Mouse (Mus musculus) embryonic facial prominence, embryonic 14.5 days (tissue): ENCODE results near the gene Foxk1. TPM values are rescaled to one million over a fixed set of nuclear protein-coding genes. Genes with fewer than 3 reads are reported as not detected.
A peak's percentile ranks its signal among the peaks of the same experiment; 100 is the strongest.

Experiments
- ATAC-seq: fragments of 200-750 bp; cut with Nextera tagmentation; 2 replicates; pipeline ENCODE4 v1.8.0; 2017; ENCODE audit warnings: low read depth, moderate number of reproducible peaks, moderate TSS enrichment
- DNase-seq: peaks from one replicate; pipeline ENCODE4 v3.0.0-alpha.2; 2015; ENCODE audit warnings: low spot score
- H3K27ac ChIP-seq: fragments of 300-500 bp; sonication (generic); replicated peaks from 2 replicates; pipeline ENCODE4 v1.5.1; 2014; ENCODE audit warnings: low read depth, mild to moderate bottlenecking, low read length, moderate library complexity
- H3K27me3 ChIP-seq: fragments of 300-500 bp; sonication (generic); replicated peaks from 2 replicates; pipeline ENCODE4 v1.6.1; 2014; ENCODE audit warnings: low read length; ENCODE audit not compliant: control insufficient read depth, insufficient read depth
- H3K36me3 ChIP-seq: fragments of 300-500 bp; sonication (generic); 2 replicates; pipeline ENCODE4 v1.6.1; 2014; ENCODE audit warnings: low read length, mixed read lengths; ENCODE audit not compliant: control insufficient read depth, insufficient read depth
- H3K4me1 ChIP-seq: fragments of 300-500 bp; sonication (generic); 2 replicates; pipeline ENCODE4 v1.6.1; 2014; ENCODE audit warnings: antibody characterized with exemption, low read length; ENCODE audit not compliant: control insufficient read depth, insufficient read depth
- H3K4me2 ChIP-seq: fragments of 300-500 bp; sonication (generic); 2 replicates; pipeline ENCODE4 v1.6.1; 2014; ENCODE audit warnings: low read depth, mild to moderate bottlenecking, low read length, moderate library complexity, mixed read lengths
- H3K4me3 ChIP-seq: fragments of 300-500 bp; sonication (generic); 2 replicates; pipeline ENCODE4 v1.5.1; 2014; ENCODE audit warnings: low read depth, mild to moderate bottlenecking, low read length
- H3K9ac ChIP-seq: fragments of 300-500 bp; sonication (generic); 2 replicates; pipeline ENCODE4 v1.6.1; 2014; ENCODE audit warnings: low read depth, mild to moderate bottlenecking, low read length, moderate library complexity, mixed read lengths
- H3K9me3 ChIP-seq: fragments of 300-500 bp; sonication (generic); 2 replicates; pipeline ENCODE4 v1.6.1; 2016; ENCODE audit warnings: low read length; ENCODE audit not compliant: control insufficient read depth
- WGBS: fragments of 180-500 bp; shearing (Covaris S2); extraction: QIAGEN DNeasy Blood & Tissue Kit; methylation state at CpG from one replicate; pipeline ENCODE4 v1.1.7; 2014; 5-methylcytosine and 5-hydroxymethylcytosine counted together
- polyA plus RNA-seq: library from polyadenylated mRNA; unstranded; fragments of >200 nt; fragmentation: Nextera tagmentation; extraction: Ambion mirVana; gene quantifications from 2 replicates; pipeline ENCODE4 v1.2.1, GENCODE M21; 2014

Foxk1 gene
- polyA plus RNA-seq, 1 experiment from 2014 or later, result 7.5 TPM

GRCm38 (mm10) chr5:142384911-142385660 is 16.2 kb upstream of the Foxk1 start:
- peak overlapping the region; percentile 30 for H3K4me2 ChIP-seq

GRCm38 (mm10) chr5:142386329-142386728 is 15.0 kb upstream of the Foxk1 start:
- no peak for ATAC-seq
- Histone ChIP-seq H3K27ac (peak overlapping the region; percentile 89), H3K4me3 (no peak overlapping the region), H3K4me2 (peak overlapping the region; percentile 26), H3K27me3 (no peaks in the 10 kb centered on the region), H3K9me3 (no peaks in the 10 kb centered on the region), H3K4me1 (peaks cover 44% of the 10 kb centered on the region), H3K36me3 (no peaks in the 10 kb centered on the region), H3K9ac (no peak overlapping the region)
- WGBS, result 39% methylated on average over 6 of the region's 6 CpGs
- no peak for DNase-seq

More at GRCm38 (mm10) chr5:142384911-142385660, 16.2 kb upstream of the Foxk1 start:
- Histone ChIP-seq H3K36me3 (no peaks in the 10 kb centered on the region), H3K9me3 (no peaks in the 10 kb centered on the region), H3K4me1 (peaks cover 48% of the 10 kb centered on the region), H3K27me3 (no peaks in the 10 kb centered on the region), H3K9ac (peak overlapping the region; percentile 25; the same call in 1 of the 2 replicates), H3K27ac (peak overlapping the region; percentile 89), H3K4me3 (0 out of 2 replicates have a peak overlapping the region, but pooled peaks have one; percentile 2)
- DNase-seq (peak; percentile 91), ATAC-seq (peak; percentile 27; the same call in 1 of the 2 replicates)
- 21% methylated on average over 20 of the region's 23 CpGs for WGBS

- peak overlapping the region; percentile 89 for H3K27ac ChIP-seq
- H3K27me3 ChIP-seq, result no peaks in the 10 kb centered on the region
- H3K4me3 ChIP-seq, result no peak overlapping the region
- peak overlapping the region; percentile 26 for H3K4me2 ChIP-seq
- H3K36me3 ChIP-seq, result no peaks in the 10 kb centered on the region
- 28% methylated on average over 17 of the region's 17 CpGs for WGBS
- H3K4me1 ChIP-seq, result peaks cover 49% of the 10 kb centered on the region
- peak; percentile 75 for ATAC-seq
- H3K9ac ChIP-seq, result 0 out of 2 replicates have a peak overlapping the region, but pooled peaks have one; percentile 17
- no peaks in the 10 kb centered on the region for H3K9me3 ChIP-seq
- peak; percentile 87 for DNase-seq
These were observed 14.3 kb upstream of the Foxk1 start for GRCm38 (mm10) chr5:142386784-142387680.

GRCm38 (mm10) chr5:142387716-142388115 is 13.6 kb upstream of the Foxk1 start:
- WGBS, result 79% methylated on average over 4 of the region's 4 CpGs
- DNase-seq (no peak), ATAC-seq (no peak)
- no peak overlapping the region for H3K4me3 ChIP-seq
- no peaks in the 10 kb centered on the region for H3K27me3 ChIP-seq
- no peak overlapping the region for H3K9ac ChIP-seq
- H3K9me3 ChIP-seq, result no peaks in the 10 kb centered on the region
- no peak overlapping the region for H3K4me2 ChIP-seq
- peak overlapping the region; percentile 89 for H3K27ac ChIP-seq
- H3K36me3 ChIP-seq, result no peaks in the 10 kb centered on the region
- peaks cover 49% of the 10 kb centered on the region for H3K4me1 ChIP-seq

GRCm38 (mm10) chr5:142391691-142392090 is 9.6 kb upstream of the Foxk1 start:
- no peaks in the 10 kb centered on the region for H3K27me3 ChIP-seq
- H3K36me3 ChIP-seq, result no peaks in the 10 kb centered on the region
- H3K4me3 ChIP-seq, result no peak overlapping the region
- peaks cover 5% of the 10 kb centered on the region; the same call in 1 of the 2 replicates for H3K9me3 ChIP-seq
- H3K4me2 ChIP-seq, result no peak overlapping the region
- WGBS, result 72% methylated on average over 5 of the region's 5 CpGs
- H3K9ac ChIP-seq, result no peak overlapping the region
- ATAC-seq (no peak), DNase-seq (no peak)
- 0 out of 2 replicates have a peak overlapping the region, but pooled peaks have one; percentile 44 for H3K27ac ChIP-seq
- H3K4me1 ChIP-seq, result peaks cover 15% of the 10 kb centered on the region

- Histone ChIP-seq H3K4me2 (no peak overlapping the region), H3K4me3 (no peak overlapping the region), H3K36me3 (no peaks in the 10 kb centered on the region), H3K27ac (no peak overlapping the region), H3K27me3 (no peaks in the 10 kb centered on the region), H3K4me1 (peaks cover 6% of the 10 kb centered on the region; the same call in 1 of the 2 replicates), H3K9me3 (peaks cover 5% of the 10 kb centered on the region; the same call in 1 of the 2 replicates), H3K9ac (no peak overlapping the region)
- DNase-seq (no peak), ATAC-seq (no peak)
- WGBS, result 89% methylated on average over 6 of the region's 6 CpGs
These were observed 6.6 kb upstream of the Foxk1 start for GRCm38 (mm10) chr5:142394602-142395252.

- WGBS, result 57% methylated on average over 5 of the region's 5 CpGs
- H3K36me3 ChIP-seq, result no peaks in the 10 kb centered on the region
These were observed 5.4 kb upstream of the Foxk1 start for GRCm38 (mm10) chr5:142395909-142396308.

More at GRCm38 (mm10) chr5:142395909-142396308, 5.4 kb upstream of the Foxk1 start:
- ATAC-seq (no peak), DNase-seq (no peak)
- no peak overlapping the region for H3K4me2 ChIP-seq
- no peak overlapping the region for H3K4me3 ChIP-seq
- no peaks in the 10 kb centered on the region for H3K27me3 ChIP-seq
- H3K9me3 ChIP-seq, result peaks cover 5% of the 10 kb centered on the region; the same call in 1 of the 2 replicates
- peaks cover 12% of the 10 kb centered on the region; the same call in 1 of the 2 replicates for H3K4me1 ChIP-seq
- no peak overlapping the region for H3K9ac ChIP-seq
- H3K27ac ChIP-seq, result no peak overlapping the region
